Mouse (Mus musculus) intestine, embryonic 15.5 days (tissue): ENCODE results near the gene Psd. TPM values are rescaled to one million over a fixed set of nuclear protein-coding genes. Genes with fewer than 3 reads are reported as not detected.

ENCODE experiments used
- ATAC-seq: fragments of 200-750 bp; cut with Nextera tagmentation; 2 replicates; pipeline ENCODE4 v1.8.0; 2017; ENCODE audit warnings: moderate TSS enrichment, moderate library complexity
- H3K27ac ChIP-seq: fragments of 300-500 bp; sonication (generic); 2 replicates; pipeline ENCODE4 v1.5.1; 2015; ENCODE audit warnings: mild to moderate bottlenecking, inconsistent platforms
- H3K27me3 ChIP-seq: fragments of 300-500 bp; sonication (generic); replicated peaks from 2 replicates; pipeline ENCODE4 v1.6.1; 2015; ENCODE audit warnings: inconsistent platforms
- H3K36me3 ChIP-seq: fragments of 300-500 bp; sonication (generic); 2 replicates; pipeline ENCODE4 v1.6.1; 2015; ENCODE audit warnings: inconsistent platforms
- H3K4me1 ChIP-seq: fragments of 300-500 bp; sonication (generic); replicated peaks from 2 replicates; pipeline ENCODE4 v1.6.1; 2015; ENCODE audit warnings: inconsistent platforms
- H3K4me2 ChIP-seq: fragments of 300-500 bp; sonication (generic); replicated peaks from 2 replicates; pipeline ENCODE4 v1.6.1; 2015; ENCODE audit warnings: mild to moderate bottlenecking, inconsistent platforms
- H3K4me3 ChIP-seq: fragments of 300-500 bp; sonication (generic); replicated peaks from 2 replicates; pipeline ENCODE4 v1.5.1; 2015; ENCODE audit warnings: inconsistent platforms
- H3K9ac ChIP-seq: fragments of 300-500 bp; sonication (generic); 2 replicates; pipeline ENCODE4 v1.6.1; 2015; ENCODE audit warnings: inconsistent platforms
- H3K9me3 ChIP-seq: fragments of 300-500 bp; sonication (generic); 2 replicates; pipeline ENCODE4 v1.6.1; 2016; ENCODE audit warnings: inconsistent platforms
- WGBS: fragments of 180-500 bp; shearing (Covaris S2); methylation state at CpG from one replicate; pipeline ENCODE4 v1.1.7; 2015; 5-methylcytosine and 5-hydroxymethylcytosine counted together
- polyA plus RNA-seq: library from polyadenylated mRNA; unstranded; fragments of >200 nt; fragmentation: Nextera tagmentation; extraction: Ambion mirVana; gene quantifications from 2 replicates; pipeline ENCODE4 v1.2.1, GENCODE M21; 2015

The Psd gene
- polyA plus RNA-seq, 1 experiment from 2014 or later, result 36.2 TPM

DNA sequence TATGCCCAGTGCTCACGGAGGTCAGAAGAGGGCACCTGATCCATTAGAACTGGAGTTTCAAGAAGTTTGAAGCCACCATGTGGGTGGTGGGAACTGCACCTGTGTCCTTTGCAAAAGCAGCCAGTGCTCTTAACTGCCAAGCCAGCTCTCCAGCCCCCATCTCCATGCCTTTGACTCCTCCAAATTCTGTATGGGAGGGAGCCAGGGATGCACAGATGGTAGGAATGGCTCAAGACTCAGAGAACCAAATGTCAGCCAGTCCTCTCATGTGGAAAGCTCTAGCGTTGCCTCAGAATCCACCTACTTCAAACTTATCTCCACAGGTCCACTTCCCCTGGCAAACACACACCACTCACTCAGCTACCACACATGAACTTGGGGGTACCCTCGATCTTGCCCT, 7.0 kb upstream of the Psd start:
- H3K27me3 ChIP-seq, result no peaks in the 10 kb centered on the region
- H3K27ac ChIP-seq, result no peak overlapping the region
- H3K36me3 ChIP-seq, result 0 out of 2 replicates have a peak, but pooled peaks cover 8% of the 10 kb centered on the region
- ATAC-seq, result no peak
- no peaks in the 10 kb centered on the region for H3K9me3 ChIP-seq
- no peak overlapping the region for H3K9ac ChIP-seq
- WGBS, result 88% methylated on average over 3 of the region's 3 CpGs
- peaks cover 14% of the 10 kb centered on the region for H3K4me1 ChIP-seq
- no peak overlapping the region for H3K4me2 ChIP-seq
- H3K4me3 ChIP-seq, result no peak overlapping the region

- Histone ChIP-seq H3K9me3 (no peaks in the 10 kb centered on the region), H3K4me3 (no peak overlapping the region), H3K4me1 (peaks cover 16% of the 10 kb centered on the region), H3K27me3 (no peaks in the 10 kb centered on the region), H3K9ac (no peak overlapping the region), H3K27ac (no peak overlapping the region), H3K4me2 (no peak overlapping the region), H3K36me3 (0 out of 2 replicates have a peak, but pooled peaks cover 8% of the 10 kb centered on the region)
- 69% methylated on average over 7 of the region's 7 CpGs for WGBS
- no peak for ATAC-seq
These were observed 5.9 kb upstream of the Psd start for GRCm38 (mm10) chr19:46332721-46333339.

GRCm38 (mm10) chr19:46331936-46332335, 5.0 kb upstream of the Psd start:
- Histone ChIP-seq H3K27me3 (peaks cover 2% of the 10 kb centered on the region), H3K4me1 (peaks cover 20% of the 10 kb centered on the region), H3K36me3 (0 out of 2 replicates have a peak, but pooled peaks cover 8% of the 10 kb centered on the region), H3K4me3 (no peak overlapping the region), H3K9me3 (no peaks in the 10 kb centered on the region), H3K4me2 (no peak overlapping the region), H3K27ac (no peak overlapping the region), H3K9ac (no peak overlapping the region)
- whole genome bisulfite sequencing, result 78% methylated on average over 3 of the region's 3 CpGs
- no peak for ATAC-seq

- Histone ChIP-seq H3K27me3 (peaks cover 8% of the 10 kb centered on the region), H3K36me3 (0 out of 2 replicates have a peak, but pooled peaks cover 8% of the 10 kb centered on the region), H3K4me1 (peaks cover 26% of the 10 kb centered on the region), H3K9me3 (no peaks in the 10 kb centered on the region), H3K27ac (no peak overlapping the region), H3K4me2 (no peak overlapping the region), H3K9ac (no peak overlapping the region), H3K4me3 (no peak overlapping the region)
- ATAC-seq, result no peak
- 90% methylated on average over 14 of the region's 14 CpGs for WGBS
These were observed 4.4 kb upstream of the Psd start for GRCm38 (mm10) chr19:46331326-46331725.

DNA sequence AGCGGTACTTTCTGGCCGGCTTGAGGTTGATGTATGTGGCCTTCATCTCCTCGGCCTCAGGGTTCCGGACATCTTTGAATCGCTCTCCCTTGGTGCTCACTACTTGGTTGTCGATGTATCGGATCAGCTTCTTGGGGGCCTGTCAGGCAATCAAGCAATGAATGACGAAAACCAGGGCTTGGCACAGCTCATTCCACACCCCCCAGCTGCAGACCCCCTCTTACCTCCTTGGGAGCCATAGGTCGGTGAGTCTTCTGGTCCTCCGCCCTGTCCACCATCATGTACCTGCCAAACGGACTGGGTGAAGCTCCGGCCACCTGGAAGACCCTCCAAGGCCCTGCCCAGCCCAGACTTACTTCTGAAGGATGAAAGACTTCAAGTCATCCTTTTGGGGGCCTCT, 3.7 kb upstream of the Psd start:
- no peak overlapping the region for H3K9ac ChIP-seq
- peaks cover 27% of the 10 kb centered on the region for H3K4me1 ChIP-seq
- H3K36me3 ChIP-seq, result 0 out of 2 replicates have a peak, but pooled peaks cover 8% of the 10 kb centered on the region
- H3K27me3 ChIP-seq, result peaks cover 13% of the 10 kb centered on the region
- no peaks in the 10 kb centered on the region for H3K9me3 ChIP-seq
- H3K4me3 ChIP-seq, result no peak overlapping the region
- WGBS, result 90% methylated on average over 12 of the region's 12 CpGs
- H3K4me2 ChIP-seq, result no peak overlapping the region
- ATAC-seq, result no peak
- H3K27ac ChIP-seq, result no peak overlapping the region

DNA sequence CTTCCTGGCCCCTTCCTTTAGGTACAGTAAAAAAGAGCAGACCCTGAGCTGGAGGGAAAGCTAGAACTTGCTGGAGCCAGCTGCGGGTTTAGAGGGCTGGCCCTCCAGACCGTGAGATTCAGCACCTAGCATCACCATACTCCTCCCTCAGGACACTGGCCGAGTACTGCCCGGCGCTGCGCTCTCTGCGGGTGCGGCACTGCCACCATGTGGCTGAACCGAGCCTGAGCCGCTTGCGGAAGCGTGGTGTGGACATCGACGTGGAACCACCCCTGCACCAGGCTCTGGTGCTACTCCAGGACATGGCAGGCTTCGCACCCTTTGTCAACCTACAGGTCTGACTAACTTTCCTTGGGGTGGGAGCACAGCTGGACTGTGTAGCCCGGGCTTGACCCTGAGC, 3.0 kb upstream of the Psd start:
- Histone ChIP-seq H3K36me3 (0 out of 2 replicates have a peak, but pooled peaks cover 8% of the 10 kb centered on the region), H3K27me3 (peaks cover 19% of the 10 kb centered on the region), H3K4me1 (peaks cover 27% of the 10 kb centered on the region), H3K9ac (no peak overlapping the region), H3K9me3 (no peaks in the 10 kb centered on the region), H3K4me2 (peak overlapping the region; percentile 99), H3K27ac (no peak overlapping the region), H3K4me3 (no peak overlapping the region; the same call in 1 of the 2 replicates)
- WGBS, result 6% methylated on average over 16 of the region's 16 CpGs
- peak; percentile 53 for ATAC-seq

DNA sequence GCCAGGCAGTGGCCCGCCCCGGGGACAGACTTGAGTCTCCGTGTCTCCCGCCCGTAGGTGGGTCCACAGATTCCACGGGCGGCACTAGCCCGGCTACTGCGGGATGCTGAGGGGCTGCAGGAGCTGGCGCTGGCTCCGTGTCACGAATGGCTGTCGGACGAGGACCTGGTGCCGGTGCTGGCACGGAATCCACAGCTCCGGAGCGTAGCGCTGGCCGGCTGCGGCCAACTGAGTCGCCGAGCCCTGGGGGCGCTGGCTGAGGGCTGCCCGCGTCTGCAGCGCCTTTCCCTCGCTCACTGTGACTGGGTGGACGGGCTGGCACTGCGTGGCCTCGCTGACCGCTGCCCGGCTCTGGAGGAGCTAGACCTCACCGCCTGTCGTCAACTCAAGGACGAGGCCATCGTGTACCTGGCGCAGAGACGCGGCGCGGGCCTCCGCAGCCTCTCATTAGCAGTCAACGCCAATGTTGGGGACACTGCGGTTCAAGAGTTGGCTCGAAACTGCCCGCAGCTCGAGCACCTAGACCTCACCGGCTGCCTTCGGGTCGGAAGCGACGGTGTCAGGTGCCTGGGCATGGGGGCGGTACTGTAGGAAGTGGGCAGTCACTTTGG, 2.2 kb upstream of the Psd start:
- H3K36me3 ChIP-seq, result 0 out of 2 replicates have a peak, but pooled peaks cover 8% of the 10 kb centered on the region
- peak overlapping the region; percentile 63 for H3K9ac ChIP-seq
- peaks cover 28% of the 10 kb centered on the region for H3K27me3 ChIP-seq
- 2% methylated on average over 54 of the region's 54 CpGs for WGBS
- H3K4me1 ChIP-seq, result peaks cover 27% of the 10 kb centered on the region
- H3K9me3 ChIP-seq, result no peaks in the 10 kb centered on the region
- peak overlapping the region; percentile 88 for H3K27ac ChIP-seq
- peak overlapping the region; percentile 64 for H3K4me3 ChIP-seq
- no peak; the same call in 1 of the 2 replicates for ATAC-seq
- H3K4me2 ChIP-seq, result peak overlapping the region; percentile 99

- H3K4me2 ChIP-seq, result peak within 1 kb of the TSS; percentile 99
- peaks cover 27% of the 10 kb centered on the region for H3K4me1 ChIP-seq
- 0 out of 2 replicates have a peak, but pooled peaks cover 8% of the 10 kb centered on the region for H3K36me3 ChIP-seq
- peaks cover 35% of the 10 kb centered on the region for H3K27me3 ChIP-seq
- no peaks in the 10 kb centered on the region for H3K9me3 ChIP-seq
- H3K4me3 ChIP-seq, result peak within 1 kb of the TSS; percentile 64
- WGBS, result under 1% methylated on average over 81 of the region's 81 CpGs
- peak within 1 kb of the TSS; percentile 88 for H3K27ac ChIP-seq
- peak; percentile 92 for ATAC-seq
- H3K9ac ChIP-seq, result peak within 1 kb of the TSS; percentile 63
These were observed 1.4 kb upstream of the Psd start, which contains the start of gene Fbxl15 for GRCm38 (mm10) chr19:46328081-46329030. Gene Fbxl15, plus strand, starts transcription at chr19:46328184.

DNA sequence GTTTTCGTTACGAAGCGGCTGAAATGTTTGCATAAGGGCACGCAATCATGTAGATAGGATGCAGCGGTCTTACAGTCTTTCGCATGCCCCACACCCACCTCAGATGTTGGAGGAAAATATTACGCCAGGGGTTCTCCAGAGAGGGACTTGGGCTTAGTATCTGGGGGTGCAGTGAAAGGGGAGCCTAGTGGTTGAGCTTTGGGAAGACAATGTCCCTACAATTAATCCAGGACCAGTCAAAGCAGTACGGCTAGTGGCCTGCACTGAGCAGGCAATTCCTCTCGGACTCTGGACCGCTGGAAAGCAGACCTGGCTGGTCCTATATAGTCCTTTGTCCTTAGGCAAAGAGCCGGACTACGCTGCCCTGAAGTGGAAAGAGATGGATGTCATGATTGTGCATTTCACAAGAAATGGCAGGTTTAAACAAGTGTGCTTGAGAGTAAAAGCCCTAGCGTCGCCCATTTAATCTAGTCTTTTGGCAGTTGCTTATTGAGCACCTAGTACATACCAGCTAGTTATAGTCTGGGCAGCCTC, 642 bp upstream of the Psd start:
- Histone ChIP-seq H3K4me3 (peak overlapping the region; percentile 64), H3K4me2 (peak overlapping the region; percentile 99), H3K27me3 (peaks cover 43% of the 10 kb centered on the region), H3K36me3 (0 out of 2 replicates have a peak, but pooled peaks cover 8% of the 10 kb centered on the region), H3K4me1 (peaks cover 27% of the 10 kb centered on the region), H3K9ac (peak overlapping the region; percentile 63; the same call in 1 of the 2 replicates), H3K9me3 (no peaks in the 10 kb centered on the region), H3K27ac (peak overlapping the region; percentile 88; the same call in 1 of the 2 replicates)
- ATAC-seq, result no peak
- WGBS, result 24% methylated on average over 14 of the region's 14 CpGs

GRCm38 (mm10) chr19:46326019-46326755, 769 bp downstream of the Psd start:
- WGBS, result 4% methylated on average over 29 of the region's 29 CpGs
- peaks cover 46% of the 10 kb centered on the region for H3K27me3 ChIP-seq
- H3K36me3 ChIP-seq, result 0 out of 2 replicates have a peak, but pooled peaks cover 4% of the 10 kb centered on the region
- peaks cover 36% of the 10 kb centered on the region for H3K4me1 ChIP-seq
- H3K4me3 ChIP-seq, result no peak overlapping the region; the same call in 1 of the 2 replicates
- H3K4me2 ChIP-seq, result peak overlapping the region; percentile 99
- H3K9ac ChIP-seq, result no peak overlapping the region
- H3K9me3 ChIP-seq, result no peaks in the 10 kb centered on the region
- H3K27ac ChIP-seq, result no peak overlapping the region
- ATAC-seq, result no peak

DNA sequence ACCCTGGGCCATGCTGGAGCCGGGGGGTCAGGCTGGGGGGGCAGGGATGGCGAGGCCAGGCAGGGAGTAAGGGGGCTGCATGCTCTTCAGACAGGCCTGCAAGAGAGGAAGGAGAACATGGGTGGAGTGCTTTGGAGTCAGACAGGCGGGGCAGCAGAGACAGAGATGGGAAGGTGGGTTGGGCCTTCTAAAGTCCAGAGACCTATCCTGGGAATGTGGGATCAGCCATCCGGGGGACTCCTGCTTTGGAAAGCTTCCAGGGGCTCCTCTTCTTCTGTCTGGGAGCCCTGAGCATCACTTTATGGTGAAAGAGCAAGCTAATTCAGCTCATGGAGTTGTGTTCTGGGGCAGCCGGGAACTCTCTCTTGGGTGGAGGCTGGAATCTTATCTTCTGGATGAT, 2.0 kb downstream of the Psd start:
- Histone ChIP-seq H3K9me3 (no peaks in the 10 kb centered on the region), H3K4me3 (no peak overlapping the region), H3K4me2 (no peak overlapping the region), H3K4me1 (peaks cover 38% of the 10 kb centered on the region), H3K9ac (no peak overlapping the region), H3K27ac (no peak overlapping the region), H3K27me3 (peaks cover 56% of the 10 kb centered on the region), H3K36me3 (no peaks in the 10 kb centered on the region)
- no peak for ATAC-seq
- 72% methylated on average over 5 of the region's 5 CpGs for WGBS
